Mouse (Mus musculus) liver, postnatal 0 days (tissue): ENCODE measurements around the gene Serhl. TPM values are rescaled to one million over a fixed set of nuclear protein-coding genes. Genes with fewer than 3 reads are reported as not detected.
A peak's percentile ranks its signal among the peaks of the same experiment; 100 is the strongest.

Source experiments
- ATAC-seq: fragments of 200-750 bp; cut with Nextera tagmentation; 2 replicates; pipeline ENCODE4 v1.8.0; 2017; ENCODE audit warnings: mild to moderate bottlenecking, moderate library complexity
- DNase-seq: peaks from one replicate; pipeline ENCODE4 v3.0.0-alpha.2; 2016
- H3K27ac ChIP-seq: fragments of 300-500 bp; sonication (generic); 2 replicates; pipeline ENCODE4 v1.5.1; 2014; ENCODE audit warnings: antibody characterized with exemption, moderate library complexity, mild to moderate bottlenecking, low read depth
- H3K27me3 ChIP-seq: fragments of 300-500 bp; sonication (generic); 2 replicates; pipeline ENCODE4 v1.6.1; 2014; ENCODE audit warnings: low read length, control low read depth, mixed read lengths; ENCODE audit not compliant: insufficient read depth
- H3K36me3 ChIP-seq: fragments of 300-500 bp; sonication (generic); replicated peaks from 2 replicates; pipeline ENCODE4 v1.6.1; 2014; ENCODE audit warnings: mild to moderate bottlenecking, control low read depth, low read length, moderate library complexity, mixed read lengths; ENCODE audit not compliant: insufficient read depth
- H3K4me1 ChIP-seq: fragments of 300-500 bp; sonication (generic); 2 replicates; pipeline ENCODE4 v1.6.1; 2014; ENCODE audit warnings: antibody characterized with exemption, mild to moderate bottlenecking, control low read depth; ENCODE audit not compliant: insufficient read depth
- H3K4me2 ChIP-seq: fragments of 300-500 bp; sonication (generic); 2 replicates; pipeline ENCODE4 v1.6.1; 2014; ENCODE audit warnings: low read depth, mild to moderate bottlenecking, low read length, moderate library complexity, mixed read lengths
- H3K4me3 ChIP-seq: fragments of 300-500 bp; sonication (generic); 2 replicates; pipeline ENCODE4 v1.5.1; 2014; ENCODE audit warnings: low read depth, low read length
- H3K9ac ChIP-seq: fragments of 300-500 bp; sonication (generic); replicated peaks from 2 replicates; pipeline ENCODE4 v1.6.1; 2014; ENCODE audit warnings: mild to moderate bottlenecking, moderate library complexity
- H3K9me3 ChIP-seq: fragments of 300-500 bp; sonication (generic); 2 replicates; pipeline ENCODE4 v1.6.1; 2016; ENCODE audit warnings: mild to moderate bottlenecking, control low read depth, low read length, mixed read lengths
- CTCF ChIP-seq: sonication (generic); IDR thresholded peaks from 2 replicates; pipeline ENCODE4 v1.5.1; 2016; ENCODE audit warnings: antibody characterized with exemption, low read depth
- EP300 ChIP-seq: IDR thresholded peaks from 2 replicates; pipeline ENCODE4 v1.6.1; 2016; ENCODE audit warnings: antibody characterized with exemption, low read depth, mild to moderate bottlenecking
- whole genome bisulfite sequencing: fragments of 180-500 bp; shearing (Covaris S2); extraction: QIAGEN DNeasy Blood & Tissue Kit; methylation state at CpG from one replicate; pipeline ENCODE4 v1.1.7; 2014; ENCODE audit not compliant: insufficient replicate concordance; 5-methylcytosine and 5-hydroxymethylcytosine counted together
- polyA plus RNA-seq: library from polyadenylated mRNA; unstranded; fragments of >200 nt; fragmentation: Nextera tagmentation; extraction: Ambion mirVana; gene quantifications from 2 replicates; pipeline ENCODE4 v1.2.1, GENCODE M21; 2015

Serhl gene
- polyA plus RNA-seq, 1 experiment from 2014 or later = 24.3 TPM

GRCm38 (mm10) chr15:83145541-83145940, 56.2 kb downstream of the Serhl start:
- H3K4me3 ChIP-seq = no peak overlapping the region
- TF ChIP-seq EP300 (no peak), CTCF (no peak)
- DNase-seq (no peak), ATAC-seq (no peak)
- 68% methylated on average over 6 of the region's 6 CpGs for WGBS
- H3K9ac ChIP-seq = no peak overlapping the region
- peaks cover 15% of the 10 kb centered on the region for H3K36me3 ChIP-seq
- no peak overlapping the region for H3K27ac ChIP-seq
- peaks cover 15% of the 10 kb centered on the region for H3K4me1 ChIP-seq
- no peaks in the 10 kb centered on the region for H3K9me3 ChIP-seq
- no peaks in the 10 kb centered on the region for H3K27me3 ChIP-seq
- H3K4me2 ChIP-seq = no peak overlapping the region

- 2% methylated on average over 21 of the region's 21 CpGs for WGBS
- Histone ChIP-seq H3K9ac (peak overlapping the region; percentile 96), H3K4me2 (peak overlapping the region; percentile 88), H3K27me3 (no peaks in the 10 kb centered on the region), H3K4me1 (peaks cover 15% of the 10 kb centered on the region), H3K4me3 (peak overlapping the region; percentile 74), H3K27ac (peak overlapping the region; percentile 99), H3K9me3 (no peaks in the 10 kb centered on the region), H3K36me3 (peaks cover 13% of the 10 kb centered on the region)
- no peak for TF ChIP-seq EP300
- no peak for TF ChIP-seq CTCF
- DNase-seq = no peak
- ATAC-seq = no peak
Observed at GRCm38 (mm10) chr15:83148395-83148794, 59.1 kb downstream of the Serhl start.

- Histone ChIP-seq H3K27ac (peak overlapping the region; percentile 99), H3K36me3 (peaks cover 17% of the 10 kb centered on the region), H3K27me3 (no peaks in the 10 kb centered on the region), H3K9ac (peak overlapping the region; percentile 96), H3K4me1 (peaks cover 15% of the 10 kb centered on the region), H3K4me2 (peak overlapping the region; percentile 88), H3K4me3 (peak overlapping the region; percentile 74), H3K9me3 (no peaks in the 10 kb centered on the region)
- DNase-seq = no peak
- TF ChIP-seq EP300 (no peak), CTCF (no peak)
- ATAC-seq = peak; percentile 79
- under 1% methylated on average over 28 of the region's 41 CpGs for WGBS
Observed at GRCm38 (mm10) chr15:83148801-83149195, 59.5 kb downstream of the Serhl start.

GRCm38 (mm10) chr15:83149196-83150072, 60.1 kb downstream of the Serhl start, which contains the start of gene Poldip3:
Gene Poldip3 (minus strand): TSS chr15:83149384.
- H3K4me1 ChIP-seq = peaks cover 10% of the 10 kb centered on the region
- no peaks in the 10 kb centered on the region for H3K9me3 ChIP-seq
- peak within 1 kb of the TSS; percentile 74 for H3K4me3 ChIP-seq
- no peaks in the 10 kb centered on the region for H3K27me3 ChIP-seq
- WGBS = under 1% methylated on average over 56 of the region's 56 CpGs
- peak within 1 kb of the TSS; percentile 99 for H3K27ac ChIP-seq
- ATAC-seq (peak; percentile 89), DNase-seq (peak; percentile 99)
- H3K4me2 ChIP-seq = peak within 1 kb of the TSS; percentile 88
- H3K36me3 ChIP-seq = peaks cover 17% of the 10 kb centered on the region
- H3K9ac ChIP-seq = peak within 1 kb of the TSS; percentile 96
- 0 out of 2 replicates have a peak, but pooled peaks have one; percentile 4 for TF ChIP-seq CTCF
- TF ChIP-seq EP300 = peak; percentile 81

- Histone ChIP-seq H3K36me3 (peaks cover 19% of the 10 kb centered on the region), H3K4me3 (no peak overlapping the region), H3K9me3 (no peaks in the 10 kb centered on the region), H3K27ac (peak overlapping the region; percentile 99), H3K9ac (peak overlapping the region; percentile 96), H3K4me2 (peak overlapping the region; percentile 88), H3K27me3 (no peaks in the 10 kb centered on the region), H3K4me1 (peaks cover 10% of the 10 kb centered on the region)
- TF ChIP-seq EP300 (no peak), CTCF (no peak)
- 26% methylated on average over 3 of the region's 3 CpGs for WGBS
- no peak for DNase-seq
- ATAC-seq = no peak
Observed at GRCm38 (mm10) chr15:83150073-83150442, 60.8 kb downstream of the Serhl start.

GRCm38 (mm10) chr15:83150694-83151093, 61.4 kb downstream of the Serhl start:
- no peak overlapping the region for H3K9ac ChIP-seq
- peak overlapping the region; percentile 60; the same call in 1 of the 2 replicates for H3K27ac ChIP-seq
- no peak overlapping the region for H3K4me2 ChIP-seq
- TF ChIP-seq EP300 (no peak), CTCF (no peak)
- peaks cover 10% of the 10 kb centered on the region for H3K4me1 ChIP-seq
- DNase-seq = no peak
- H3K27me3 ChIP-seq = no peaks in the 10 kb centered on the region
- no peak overlapping the region for H3K4me3 ChIP-seq
- 84% methylated on average over 4 of the region's 4 CpGs for WGBS
- H3K36me3 ChIP-seq = peaks cover 21% of the 10 kb centered on the region
- no peak for ATAC-seq
- H3K9me3 ChIP-seq = no peaks in the 10 kb centered on the region
